Mouse (Mus musculus) erythroid progenitor cell, adult 5-6 weeks (primary cell): ENCODE data around the gene Nlrx1. TPM values are rescaled to one million over a fixed set of nuclear protein-coding genes. Genes with fewer than 3 reads are reported as not detected.
"Not testable (repeated sequence)": the region's sequence is repeated elsewhere in the genome, so short reads cannot be mapped to it uniquely, and the experiment has no call there.

ENCODE experiments used
- ATAC-seq: replicated peaks from 2 replicates; pipeline ENCODE4 v1.8.0; 2016; ENCODE audit warnings: moderate number of reproducible peaks, mild to moderate bottlenecking, moderate TSS enrichment, inconsistent platforms; ENCODE audit not compliant: poor library complexity, low FRiP score, severe bottlenecking
- total RNA-seq, 2 experiments: library from RNA; stranded (forward) in 1 of 2; stranded (reverse) in 1 of 2; fragments of 150-400 nt in 1 of 2; fragments of 186-747, 209-891 nt in 1 of 2; gene quantifications; 2 replicates each; pipeline versions ENCODE4 v1.2.3 to v1.2.4; 2015 to 2017; ENCODE audit warnings: low replicate concordance in 2 of 2

The Nlrx1 gene
- 0.84 and 2.5 TPM in 2 replicates for total RNA-seq (2015; ENCODE audit: low replicate concordance)
- 1.2 and 2.6 TPM in 2 replicates for total RNA-seq (2017; ENCODE audit: low replicate concordance)

GRCm38 (mm10) chr9:44268432-44268831, at the start of gene Nlrx1:
Nlrx1 (minus strand) TSS chr9:44268599.
- ATAC-seq: peak; percentile 70

GRCm38 (mm10) chr9:44317452-44317851, 49.1 kb upstream of the Nlrx1 start:
- ATAC-seq: no peak

- no peak for ATAC-seq
Measured at GRCm38 (mm10) chr9:44314910-44315309, 46.5 kb upstream of the Nlrx1 start.

- no peak for ATAC-seq
Measured at GRCm38 (mm10) chr9:44314257-44314547, 45.8 kb upstream of the Nlrx1 start.

GRCm38 (mm10) chr9:44313476-44314256, 45.3 kb upstream of the Nlrx1 start:
- no peak for ATAC-seq

- no peak for ATAC-seq
Measured at GRCm38 (mm10) chr9:44311136-44312134, 43.0 kb upstream of the Nlrx1 start.

- ATAC-seq: no peak
Measured at GRCm38 (mm10) chr9:44310750-44311135, 42.3 kb upstream of the Nlrx1 start.

- no peak for ATAC-seq
Measured at GRCm38 (mm10) chr9:44309756-44310155, 41.4 kb upstream of the Nlrx1 start.

- no peak for ATAC-seq
Measured at GRCm38 (mm10) chr9:44307248-44307647, 38.8 kb upstream of the Nlrx1 start.

- no peak for ATAC-seq
Measured at GRCm38 (mm10) chr9:44306532-44306931, 38.1 kb upstream of the Nlrx1 start.

GRCm38 (mm10) chr9:44305466-44306079, 37.2 kb upstream of the Nlrx1 start, which contains the start of gene Hinfp:
Hinfp (minus strand) TSS chr9:44305671.
- ATAC-seq: peak; percentile 99

GRCm38 (mm10) chr9:44300001-44300400, 31.6 kb upstream of the Nlrx1 start:
- ATAC-seq: not testable (repeated sequence)

GRCm38 (mm10) chr9:44292490-44292889, 24.1 kb upstream of the Nlrx1 start:
- ATAC-seq: no peak

- ATAC-seq: peak; percentile 32
Measured at GRCm38 (mm10) chr9:44288959-44289291, 20.5 kb upstream of the Nlrx1 start.

- ATAC-seq: peak; percentile 74
Measured at GRCm38 (mm10) chr9:44288076-44288958, 19.9 kb upstream of the Nlrx1 start, which contains the start of gene Abcg4. Abcg4 (minus strand) TSS chr9:44288615.

- ATAC-seq: peak; percentile 56
Measured at GRCm38 (mm10) chr9:44287401-44288075, 19.1 kb upstream of the Nlrx1 start.

GRCm38 (mm10) chr9:44287003-44287400, 18.6 kb upstream of the Nlrx1 start:
- peak; percentile 17; the same call in 1 of the 2 replicates for ATAC-seq

- peak; percentile 66 for ATAC-seq
Measured at GRCm38 (mm10) chr9:44286256-44286850, 18.0 kb upstream of the Nlrx1 start.
